Comparison of ENCODE assay signal across 25 mouse cellular contexts in genomic region chr2:179584672-179585071, GRCm38 (mm10).
DNase-seq lines count a peak whose midpoint lies in the region; ATAC-seq and TF ChIP-seq lines count a peak whose summit lies in the region.
"Had no signal": no experiment of that assay in that cellular context is flagged by ENCODE, and none has a peak within 500 bp of the region (broad histone marks: within the 10 kb centered on the region; RNA-seq: fewer than 3 reads in every experiment).

No protein-coding gene starts in this region.

- no peaks in the 10 kb centered on the region for H3K9me3 ChIP-seq in forebrain, embryonic 10.5 days
- no peaks in the 10 kb centered on the region for H3K9me3 ChIP-seq in forebrain, embryonic 12.5 days
- no peaks in the 10 kb centered on the region for H3K9me3 ChIP-seq in kidney, embryonic 14.5 days (ENCODE audit: control insufficient read depth, low read length)
- H3K9me3 ChIP-seq in kidney, embryonic 16.5 days (ENCODE audit: low read length): no peaks in the 10 kb centered on the region
- no peaks in the 10 kb centered on the region for H3K9me3 ChIP-seq in midbrain, embryonic 10.5 days (replicated peaks)
- H3K9me3 ChIP-seq in midbrain, embryonic 14.5 days (ENCODE audit: control insufficient read depth, low read length): no peaks in the 10 kb centered on the region
- H3K9me3 ChIP-seq: embryonic facial prominence, embryonic 10.5 days; embryonic facial prominence, embryonic 12.5 days; forebrain, embryonic 13.5 days; forebrain, embryonic 15.5 days had no signal

- TF ChIP-seq POLR2A in kidney, adult 2 months (IDR thresholded peaks at IDR 0.05; ENCODE audit: low read depth, low read length): no peak

- H3K4me2 ChIP-seq in forebrain, embryonic 12.5 days: no peak overlapping the region
- H3K4me2 ChIP-seq in kidney, embryonic 14.5 days (replicated peaks; ENCODE audit: low read depth, low read length): no peak overlapping the region
- no peak overlapping the region for H3K4me2 ChIP-seq in kidney, embryonic 16.5 days (replicated peaks; ENCODE audit: low read depth, low read length)
- no peak overlapping the region for H3K4me2 ChIP-seq in midbrain, embryonic 14.5 days (ENCODE audit: low read length)
- H3K4me2 ChIP-seq: embryonic facial prominence, embryonic 12.5 days; forebrain, embryonic 13.5 days; forebrain, embryonic 15.5 days had no signal

- peaks cover 58% of the 10 kb centered on the region for H3K4me1 ChIP-seq in forebrain, embryonic 10.5 days
- H3K4me1 ChIP-seq in forebrain, embryonic 12.5 days: peaks cover 36% of the 10 kb centered on the region
- 0 out of 2 replicates have a peak, but pooled peaks cover 4% of the 10 kb centered on the region for H3K4me1 ChIP-seq in kidney, embryonic 14.5 days (ENCODE audit: control insufficient read depth, insufficient read depth, low read length)
- H3K4me1 ChIP-seq in kidney, embryonic 16.5 days (ENCODE audit: insufficient read depth, low read length): peaks cover 9% of the 10 kb centered on the region
- H3K4me1 ChIP-seq in kidney, adult 2 months (ENCODE audit: control insufficient read depth, insufficient read depth, low read length): no peaks in the 10 kb centered on the region
- H3K4me1 ChIP-seq in midbrain, embryonic 10.5 days: peaks cover 45% of the 10 kb centered on the region
- peaks cover 18% of the 10 kb centered on the region for H3K4me1 ChIP-seq in midbrain, embryonic 14.5 days (ENCODE audit: control insufficient read depth, insufficient read depth, low read length)

- peak overlapping the region; percentile 69 for H3K27ac ChIP-seq in forebrain, embryonic 10.5 days
- no peak overlapping the region for H3K27ac ChIP-seq in forebrain, embryonic 12.5 days
- no peak overlapping the region for H3K27ac ChIP-seq in kidney, embryonic 14.5 days (ENCODE audit: low read depth, low read length)
- no peak overlapping the region for H3K27ac ChIP-seq in kidney, embryonic 16.5 days (ENCODE audit: low read length)
- no peak overlapping the region for H3K27ac ChIP-seq in kidney, adult 2 months (ENCODE audit: insufficient read depth, low read depth, low read length)
- peak overlapping the region; percentile 25; the same call in 1 of the 2 replicates for H3K27ac ChIP-seq in midbrain, embryonic 10.5 days (replicated peaks)
- H3K27ac ChIP-seq in midbrain, embryonic 14.5 days (replicated peaks; ENCODE audit: low read depth, low read length): no peak overlapping the region
- H3K27ac ChIP-seq: embryonic facial prominence, embryonic 10.5 days; embryonic facial prominence, embryonic 12.5 days; forebrain, embryonic 13.5 days; forebrain, embryonic 15.5 days had no signal

- no peaks in the 10 kb centered on the region for H3K36me3 ChIP-seq in forebrain, embryonic 10.5 days (replicated peaks)
- H3K36me3 ChIP-seq in forebrain, embryonic 12.5 days (replicated peaks): no peaks in the 10 kb centered on the region
- no peaks in the 10 kb centered on the region for H3K36me3 ChIP-seq in kidney, embryonic 14.5 days (ENCODE audit: control insufficient read depth, insufficient read depth, low read length)
- H3K36me3 ChIP-seq in kidney, embryonic 16.5 days (ENCODE audit: insufficient read depth, low read length): no peaks in the 10 kb centered on the region
- H3K36me3 ChIP-seq in kidney, adult 2 months (ENCODE audit: control insufficient read depth, insufficient read depth, low read length): no peaks in the 10 kb centered on the region
- no peaks in the 10 kb centered on the region for H3K36me3 ChIP-seq in midbrain, embryonic 10.5 days
- no peaks in the 10 kb centered on the region for H3K36me3 ChIP-seq in midbrain, embryonic 14.5 days (ENCODE audit: control insufficient read depth, insufficient read depth, low read length)
- H3K36me3 ChIP-seq: embryonic facial prominence, embryonic 10.5 days; embryonic facial prominence, embryonic 12.5 days; forebrain, embryonic 15.5 days; G1E had no signal

- ATAC-seq in forebrain, embryonic 12.5 days (ENCODE audit: low FRiP score): no peak
- ATAC-seq in kidney, embryonic 14.5 days (ENCODE audit: low FRiP score, low TSS enrichment): peak; percentile 81
- peak; percentile 87 for ATAC-seq in kidney, embryonic 16.5 days (ENCODE audit: low FRiP score, low TSS enrichment)
- ATAC-seq in midbrain, embryonic 14.5 days (ENCODE audit: low FRiP score, low TSS enrichment): no peak
- ATAC-seq: activated CD4-positive, CD25-positive, alpha-beta regulatory T cell, adult 4 months; CD4-positive, CD25-positive, alpha-beta regulatory T cell, adult 4 months; forebrain, embryonic 13.5 days; forebrain, embryonic 15.5 days; Patski had no signal

- H3K9ac ChIP-seq in forebrain, embryonic 12.5 days: no peak overlapping the region; the same call in 1 of the 2 replicates
- no peak overlapping the region for H3K9ac ChIP-seq in kidney, embryonic 14.5 days (ENCODE audit: low read depth, low read length)
- no peak overlapping the region for H3K9ac ChIP-seq in kidney, embryonic 16.5 days (replicated peaks; ENCODE audit: low read length)
- H3K9ac ChIP-seq in midbrain, embryonic 14.5 days (replicated peaks; ENCODE audit: low read length): no peak overlapping the region
- H3K9ac ChIP-seq: embryonic facial prominence, embryonic 12.5 days; forebrain, embryonic 13.5 days; forebrain, embryonic 15.5 days had no signal

- no peak for DNase-seq in forebrain, embryonic 10.5 days (ENCODE audit: extremely low spot score, low spot score)
- DNase-seq in kidney, adult 11 months: no peak
- DNase-seq in kidney, adult 2 months: no peak
- DNase-seq in midbrain, embryonic 10.5 days (ENCODE audit: low spot score): no peak
- DNase-seq in midbrain, embryonic 14.5 days: no peak
- DNase-seq: adrenal gland, adult 8-10 months; adrenal gland, postnatal 14 days; adrenal gland, postnatal 36 days; B cell, adult 2 months; cerebellum, adult 11-12 months; cerebellum, adult 2 months; cerebellum, adult 9-10 months; cerebellum, postnatal 10 days; cerebellum, postnatal 25 days had no signal

- TF ChIP-seq CTCF in kidney, adult 2 months (conservative IDR thresholded peaks at IDR 0.05; ENCODE audit: insufficient read depth, insufficient read length, low read depth, low read length): no peak

- peaks cover 14% of the 10 kb centered on the region; the same call in 1 of the 2 replicates for H3K27me3 ChIP-seq in forebrain, embryonic 10.5 days (ENCODE audit: poor library complexity, severe bottlenecking)
- H3K27me3 ChIP-seq in forebrain, embryonic 12.5 days: no peaks in the 10 kb centered on the region; the same call in 1 of the 2 replicates
- no peaks in the 10 kb centered on the region for H3K27me3 ChIP-seq in kidney, embryonic 14.5 days (ENCODE audit: control insufficient read depth, insufficient read depth, low read length)
- no peaks in the 10 kb centered on the region for H3K27me3 ChIP-seq in kidney, embryonic 16.5 days (ENCODE audit: insufficient read depth, low read length)
- no peaks in the 10 kb centered on the region for H3K27me3 ChIP-seq in kidney, adult 2 months (replicated peaks; ENCODE audit: control insufficient read depth, insufficient read depth, low read length)
- H3K27me3 ChIP-seq in midbrain, embryonic 10.5 days (ENCODE audit: low read depth, poor library complexity, severe bottlenecking): peaks cover 57% of the 10 kb centered on the region
- no peaks in the 10 kb centered on the region for H3K27me3 ChIP-seq in midbrain, embryonic 14.5 days (ENCODE audit: control insufficient read depth, insufficient read depth, low read length)
- H3K27me3 ChIP-seq: forebrain, embryonic 13.5 days; forebrain, embryonic 15.5 days; Patski had no signal

- 48% methylated on average over 13 of the region's 13 CpGs for WGBS in forebrain, embryonic 10.5 days
- WGBS in forebrain, embryonic 12.5 days: 41% methylated on average over 13 of the region's 13 CpGs
- 38% methylated on average over 13 of the region's 13 CpGs for WGBS in kidney, embryonic 14.5 days
- WGBS in kidney, embryonic 16.5 days: 32% methylated on average over 13 of the region's 13 CpGs
- 36% methylated on average over 13 of the region's 13 CpGs for WGBS in kidney, adult 2 months
- 35% methylated on average over 13 of the region's 13 CpGs for WGBS in midbrain, embryonic 10.5 days
- WGBS in midbrain, embryonic 14.5 days: 28% methylated on average over 13 of the region's 13 CpGs

- no peak overlapping the region for H3K4me3 ChIP-seq in forebrain, embryonic 10.5 days
- H3K4me3 ChIP-seq in forebrain, embryonic 12.5 days (replicated peaks): no peak overlapping the region
- H3K4me3 ChIP-seq in kidney, embryonic 14.5 days (ENCODE audit: low read length): no peak overlapping the region
- no peak overlapping the region for H3K4me3 ChIP-seq in kidney, embryonic 16.5 days (ENCODE audit: low read length)
- no peak overlapping the region for H3K4me3 ChIP-seq in kidney, adult 2 months (ENCODE audit: insufficient read depth, low read depth, low read length)
- no peak overlapping the region for H3K4me3 ChIP-seq in midbrain, embryonic 10.5 days
- H3K4me3 ChIP-seq in midbrain, embryonic 14.5 days (replicated peaks; ENCODE audit: low read depth, low read length): no peak overlapping the region
- H3K4me3 ChIP-seq: embryonic facial prominence, embryonic 10.5 days; embryonic facial prominence, embryonic 12.5 days; forebrain, embryonic 13.5 days; forebrain, embryonic 15.5 days had no signal

Comparison
In these comparisons a context has a peak if more than half of its experiments do, and no peak if none do; other contexts are left out.
1. H3K27ac ChIP-seq: peak in forebrain, embryonic 10.5 days (single experiment) and midbrain, embryonic 10.5 days (single experiment); none in forebrain, embryonic 12.5 days (single experiment), kidney, embryonic 14.5 days (single experiment), kidney, embryonic 16.5 days (single experiment), kidney, adult 2 months (single experiment) and midbrain, embryonic 14.5 days (single experiment).
2. ATAC-seq: peak in kidney, embryonic 14.5 days (single experiment) and kidney, embryonic 16.5 days (single experiment); none in forebrain, embryonic 12.5 days (single experiment) and midbrain, embryonic 14.5 days (single experiment).